Mouse (Mus musculus) bone marrow macrophage, adult 2 months (primary cell): Measurements from ENCODE around the gene Eif3b.

Experiments used
- CTCF ChIP-seq: IDR thresholded peaks from 2 replicates; pipeline ENCODE4 v1.5.1; 2012; ENCODE audit warnings: low read depth, mild to moderate bottlenecking, low read length, moderate library complexity
- POLR2A ChIP-seq: IDR thresholded peaks from 2 replicates; pipeline ENCODE4 v1.6.1; 2012; ENCODE audit warnings: mild to moderate bottlenecking, low read depth, low read length, borderline replicate concordance

GRCm38 (mm10) chr5:140388588-140389576, 30.2 kb upstream of the Eif3b start, which contains the start of gene Snx8:
- no peak for TF ChIP-seq POLR2A
- TF ChIP-seq CTCF: no peak
